Mouse (Mus musculus): ENCODE measurements around the gene Cdhr1. TPM values are rescaled to one million over a fixed set of nuclear protein-coding genes. Genes with fewer than 3 reads are reported as not detected.

Cdhr1 gene
- total and polyA plus RNA-seq, 2 experiments: 0.02 TPM; not detected in 1

- Histone ChIP-seq H3K27me3 (ENCODE audit: control insufficient read depth, insufficient read depth, low read length) (no peaks in the 10 kb centered on the region), H3K36me3 (ENCODE audit: control insufficient read depth, insufficient read depth, low read length) (peaks cover 9% of the 10 kb centered on the region), H3K4me1 (ENCODE audit: control insufficient read depth, insufficient read depth, low read length) (no peaks in the 10 kb centered on the region), H3K79me2 (ENCODE audit: control insufficient read depth, insufficient read depth, low read length) (no peaks in the 10 kb centered on the region), H3K4me3 (ENCODE audit: insufficient read depth, low read depth, low read length) (no peak within 1 kb of the TSS), H3K9ac (ENCODE audit: low read depth, low read length) (no peak within 1 kb of the TSS), H3K27ac (replicated peaks; ENCODE audit: insufficient read depth, low read depth, low read length) (no peak within 1 kb of the TSS)
- TF ChIP-seq CTCF (IDR thresholded peaks at IDR 0.05; ENCODE audit: low read depth, low read length) (no peak), POLR2A (IDR thresholded peaks at IDR 0.05; ENCODE audit: extremely low read depth, insufficient read depth, low read length) (no peak)
- no peak for DNase-seq (ENCODE audit: extremely low read depth, low read depth, low spot score)
- 75% methylated on average over 5 of the region's 5 CpGs for WGBS
Observed at GRCm38 (mm10) chr14:37067629-37068028, 30.5 kb downstream of the Cdhr1 start, which contains the start of gene Lrit2. Gene Lrit2 (plus strand): TSS chr14:37067929.

GRCm38 (mm10) chr14:37066636-37067035 lies 31.5 kb downstream of the Cdhr1 start:
- Histone ChIP-seq H3K4me3 (ENCODE audit: insufficient read depth, low read depth, low read length) (no peak overlapping the region), H3K27me3 (ENCODE audit: control insufficient read depth, insufficient read depth, low read length) (no peaks in the 10 kb centered on the region), H3K36me3 (ENCODE audit: control insufficient read depth, insufficient read depth, low read length) (peaks cover 10% of the 10 kb centered on the region), H3K79me2 (ENCODE audit: control insufficient read depth, insufficient read depth, low read length) (no peaks in the 10 kb centered on the region), H3K9ac (ENCODE audit: low read depth, low read length) (no peak overlapping the region), H3K27ac (replicated peaks; ENCODE audit: insufficient read depth, low read depth, low read length) (no peak overlapping the region), H3K4me1 (ENCODE audit: control insufficient read depth, insufficient read depth, low read length) (no peaks in the 10 kb centered on the region)
- DNase-seq (ENCODE audit: extremely low read depth, low read depth, low spot score): no peak
- 47% methylated on average over 2 of the region's 2 CpGs for WGBS
- TF ChIP-seq CTCF (IDR thresholded peaks at IDR 0.05; ENCODE audit: low read depth, low read length): no peak
- no peak for TF ChIP-seq POLR2A (IDR thresholded peaks at IDR 0.05; ENCODE audit: extremely low read depth, insufficient read depth, low read length)

DNA sequence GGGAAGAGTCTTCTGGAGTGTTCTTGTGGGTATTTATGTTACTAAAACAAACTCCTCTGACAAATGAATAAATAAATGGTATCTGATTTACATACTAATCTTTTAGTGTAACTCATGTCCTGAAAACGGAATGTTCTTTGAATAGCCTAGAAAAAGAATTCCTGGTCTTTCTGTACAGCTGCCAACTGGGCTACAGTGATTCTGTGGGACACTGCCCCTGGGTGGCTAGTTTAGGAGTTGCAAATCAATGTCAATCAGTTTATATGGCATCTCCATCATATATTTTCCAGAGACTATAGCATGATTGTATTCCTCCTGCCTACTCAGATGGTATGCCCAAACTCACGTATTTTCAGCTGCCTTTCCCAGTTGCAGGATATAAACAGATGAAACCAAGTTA lies 33.3 kb downstream of the Cdhr1 start:
- Histone ChIP-seq H3K4me3 (ENCODE audit: insufficient read depth, low read depth, low read length) (no peak overlapping the region), H3K4me1 (ENCODE audit: control insufficient read depth, insufficient read depth, low read length) (no peaks in the 10 kb centered on the region), H3K79me2 (ENCODE audit: control insufficient read depth, insufficient read depth, low read length) (no peaks in the 10 kb centered on the region), H3K9ac (ENCODE audit: low read depth, low read length) (no peak overlapping the region), H3K27ac (replicated peaks; ENCODE audit: insufficient read depth, low read depth, low read length) (no peak overlapping the region), H3K36me3 (ENCODE audit: control insufficient read depth, insufficient read depth, low read length) (peaks cover 20% of the 10 kb centered on the region), H3K27me3 (ENCODE audit: control insufficient read depth, insufficient read depth, low read length) (no peaks in the 10 kb centered on the region)
- 45% methylated on average over 2 of the region's 2 CpGs for WGBS
- TF ChIP-seq POLR2A (IDR thresholded peaks at IDR 0.05; ENCODE audit: extremely low read depth, insufficient read depth, low read length) (no peak), CTCF (IDR thresholded peaks at IDR 0.05; ENCODE audit: low read depth, low read length) (no peak)
- DNase-seq (ENCODE audit: extremely low read depth, low read depth, low spot score): no peak

GRCm38 (mm10) chr14:37048914-37049410 lies 49.2 kb downstream of the Cdhr1 start, which contains the start of gene Rgr:
Gene Rgr (minus strand): TSS chr14:37048964.
- no peak within 1 kb of the TSS for H3K27ac ChIP-seq (replicated peaks; ENCODE audit: insufficient read depth, low read depth, low read length)
- no peaks in the 10 kb centered on the region for H3K27me3 ChIP-seq (ENCODE audit: control insufficient read depth, insufficient read depth, low read length)
- no peak for DNase-seq (ENCODE audit: extremely low read depth, low read depth, low spot score)
- no peak within 1 kb of the TSS for H3K9ac ChIP-seq (ENCODE audit: low read depth, low read length)
- H3K79me2 ChIP-seq (ENCODE audit: control insufficient read depth, insufficient read depth, low read length): no peaks in the 10 kb centered on the region
- no peaks in the 10 kb centered on the region for H3K4me1 ChIP-seq (ENCODE audit: control insufficient read depth, insufficient read depth, low read length)
- H3K4me3 ChIP-seq (ENCODE audit: insufficient read depth, low read depth, low read length): no peak within 1 kb of the TSS
- H3K36me3 ChIP-seq (ENCODE audit: control insufficient read depth, insufficient read depth, low read length): peaks cover 7% of the 10 kb centered on the region; the same call in 1 of the 2 replicates
- TF ChIP-seq CTCF (IDR thresholded peaks at IDR 0.05; ENCODE audit: low read depth, low read length): no peak
- TF ChIP-seq POLR2A (IDR thresholded peaks at IDR 0.05; ENCODE audit: extremely low read depth, insufficient read depth, low read length): no peak
- WGBS: 57% methylated on average over 1 of the region's 1 CpGs

DNA sequence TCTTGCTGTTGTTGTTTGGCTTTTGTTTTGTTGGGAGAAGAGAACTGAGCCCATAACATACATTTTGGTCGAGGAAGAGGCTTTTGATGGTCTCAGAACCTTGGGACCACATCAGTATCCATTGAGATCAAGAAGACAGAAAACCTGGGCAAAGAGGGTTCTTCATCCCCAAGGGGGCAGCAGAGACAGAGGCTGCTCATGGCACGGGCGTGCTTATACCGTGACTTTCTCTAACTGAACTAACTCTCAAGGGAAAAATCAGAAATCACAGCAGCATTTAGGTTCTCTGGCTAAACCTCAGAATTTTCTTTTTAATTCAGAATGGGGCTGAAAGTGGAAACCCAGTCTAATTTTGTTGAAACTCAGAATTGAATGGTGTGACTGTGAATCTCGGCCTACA lies 63.7 kb downstream of the Cdhr1 start:
- no peak overlapping the region for H3K4me3 ChIP-seq (ENCODE audit: insufficient read depth, low read depth, low read length)
- no peak for DNase-seq (ENCODE audit: extremely low read depth, low read depth, low spot score)

GRCm38 (mm10) chr14:37033241-37033640 lies 64.9 kb downstream of the Cdhr1 start:
- Histone ChIP-seq H3K9ac (ENCODE audit: low read depth, low read length) (no peak overlapping the region), H3K4me1 (ENCODE audit: control insufficient read depth, insufficient read depth, low read length) (peaks cover 2% of the 10 kb centered on the region; the same call in 1 of the 2 replicates), H3K27me3 (ENCODE audit: control insufficient read depth, insufficient read depth, low read length) (no peaks in the 10 kb centered on the region), H3K36me3 (ENCODE audit: control insufficient read depth, insufficient read depth, low read length) (no peaks in the 10 kb centered on the region), H3K79me2 (ENCODE audit: control insufficient read depth, insufficient read depth, low read length) (no peaks in the 10 kb centered on the region), H3K4me3 (ENCODE audit: insufficient read depth, low read depth, low read length) (no peak overlapping the region), H3K27ac (replicated peaks; ENCODE audit: insufficient read depth, low read depth, low read length) (no peak overlapping the region)
- DNase-seq (ENCODE audit: extremely low read depth, low read depth, low spot score): peak; percentile 42
- 14% methylated on average over 7 of the region's 7 CpGs for WGBS
- TF ChIP-seq POLR2A (IDR thresholded peaks at IDR 0.05; ENCODE audit: extremely low read depth, insufficient read depth, low read length): no peak
- peak; percentile 92 for TF ChIP-seq CTCF (IDR thresholded peaks at IDR 0.05; ENCODE audit: low read depth, low read length)

More for the DNA sequence above, 63.7 kb downstream of the Cdhr1 start:
- Histone ChIP-seq H3K27ac (replicated peaks; ENCODE audit: insufficient read depth, low read depth, low read length) (no peak overlapping the region), H3K27me3 (ENCODE audit: control insufficient read depth, insufficient read depth, low read length) (no peaks in the 10 kb centered on the region), H3K36me3 (ENCODE audit: control insufficient read depth, insufficient read depth, low read length) (no peaks in the 10 kb centered on the region), H3K79me2 (ENCODE audit: control insufficient read depth, insufficient read depth, low read length) (no peaks in the 10 kb centered on the region), H3K9ac (ENCODE audit: low read depth, low read length) (no peak overlapping the region), H3K4me1 (ENCODE audit: control insufficient read depth, insufficient read depth, low read length) (no peaks in the 10 kb centered on the region)
- no peak for TF ChIP-seq CTCF (IDR thresholded peaks at IDR 0.05; ENCODE audit: low read depth, low read length)
- TF ChIP-seq POLR2A (IDR thresholded peaks at IDR 0.05; ENCODE audit: extremely low read depth, insufficient read depth, low read length): no peak
- 59% methylated on average over 5 of the region's 5 CpGs for WGBS

All from liver, adult 2 months (tissue).